Mouse (Mus musculus) gastrocnemius, adult 2 months (tissue): ENCODE measurements around the gene Hist1h4k. TPM values are rescaled to one million over a fixed set of nuclear protein-coding genes. Genes with fewer than 3 reads are reported as not detected.
"Not testable (repeated sequence)": the region's sequence is repeated elsewhere in the genome, so short reads cannot be mapped to it uniquely, and the experiment has no call there.

Source experiments
- DNase-seq: peaks from one replicate; pipeline ENCODE4 v3.0.0; 2022
- H3K27ac ChIP-seq: fragments of 200-600 bp; 2 replicates; pipeline ENCODE4 v1.8.1; 2022; ENCODE audit warnings: mild to moderate bottlenecking
- H3K4me3 ChIP-seq: fragments of 200-600 bp; 2 replicates; pipeline ENCODE4 v1.8.1; 2022; ENCODE audit warnings: mild to moderate bottlenecking, moderate library complexity
- CTCF ChIP-seq: fragments of 200-600 bp; IDR thresholded peaks from 2 replicates; pipeline ENCODE4 v1.8.1; 2022; ENCODE audit warnings: antibody characterized with exemption, mild to moderate bottlenecking, moderate library complexity
- intact Hi-C: fragments of 180-260 bp; cut with DNase I; formaldehyde crosslinking; loops from one replicate; pipeline ENCODE4 v1.15.1; 2025
- total RNA-seq, 2 experiments: library from RNA; stranded (reverse); gene quantifications; 2 replicates each; pipeline ENCODE4 v1.2.3; 2021

The Hist1h4k gene
- total RNA-seq, 2 experiments from 2014 or later: 12.0 to 12.2 TPM

- Histone ChIP-seq H3K27ac (peak within 1 kb of the TSS; percentile 81), H3K4me3 (peak within 1 kb of the TSS; percentile 76)
- intact Hi-C loops: loop anchor here (10.0 kb wide), 2 partner anchors 68 to 1652 kb away; partner anchors contain the start of genes Hist1h2ai, Hist1h2bl and Hist1h3h
- TF ChIP-seq CTCF: no peak
- DNase-seq: peak; percentile 41
These were observed 32.9 kb upstream of the Hist1h4k start, which contains the start of gene Hist1h3i for GRCm38 (mm10) chr13:21783255-21783617. Gene Hist1h3i, minus strand, starts transcription at chr13:21783370.

- Histone ChIP-seq H3K27ac (peak overlapping the region; percentile 81), H3K4me3 (peak overlapping the region; percentile 76)
- intact Hi-C loops: loop anchor here (10.0 kb wide), 2 partner anchors 68 to 1652 kb away; partner anchors contain the start of genes Hist1h2ai, Hist1h2bl and Hist1h3h
- not testable (repeated sequence) for DNase-seq
These were observed 32.3 kb upstream of the Hist1h4k start for GRCm38 (mm10) chr13:21782361-21783254.

- intact Hi-C loops: loop anchor here (10.0 kb wide), 2 partner anchors 67 to 1653 kb away; partner anchors contain the start of genes Hist1h2ai, Hist1h2bl and Hist1h3h
- DNase-seq: no peak
- no peak overlapping the region for H3K27ac ChIP-seq
- no peak for TF ChIP-seq CTCF
- H3K4me3 ChIP-seq: no peak overlapping the region
These were observed 31.3 kb upstream of the Hist1h4k start for GRCm38 (mm10) chr13:21781639-21782038.

- intact Hi-C loops: loop anchor here (10.0 kb wide), 2 partner anchors 66 to 1654 kb away; partner anchors contain the start of genes Hist1h2ai, Hist1h2bl and Hist1h3h
- Histone ChIP-seq H3K4me3 (peak overlapping the region; percentile 76), H3K27ac (no peak overlapping the region; the same call in 1 of the 2 replicates)
- DNase-seq: no peak
- TF ChIP-seq CTCF: no peak
These were observed 30.8 kb upstream of the Hist1h4k start for GRCm38 (mm10) chr13:21781021-21781555.

GRCm38 (mm10) chr13:21779767-21780731 is 29.7 kb upstream of the Hist1h4k start, which contains the start of gene Hist1h1b:
Gene Hist1h1b, minus strand, starts transcription at chr13:21780625.
- Histone ChIP-seq H3K27ac (peak within 1 kb of the TSS; percentile 91), H3K4me3 (peak within 1 kb of the TSS; percentile 76)
- DNase-seq: peak; percentile 54
- intact Hi-C loops: loop anchor here (5.0 to 10.0 kb wide), 3 partner anchors 65 to 1655 kb away; partner anchors contain the start of genes Hist1h2ag, Hist1h2ai, Hist1h2bj and Hist1h2bl
- TF ChIP-seq CTCF: no peak

GRCm38 (mm10) chr13:21778814-21779766 is 28.8 kb upstream of the Hist1h4k start:
- H3K27ac ChIP-seq: peak overlapping the region; percentile 91
- intact Hi-C loops: loop anchor here (5.0 kb wide), 1 partner anchor 263 kb away; the partner anchor contains the start of genes Hist1h2ag, Hist1h2bj and Hist1h4i
- TF ChIP-seq CTCF: no peak

GRCm38 (mm10) chr13:21755707-21756106 is 5.4 kb upstream of the Hist1h4k start:
- intact Hi-C loops: no loop called here
- Histone ChIP-seq H3K4me3 (no peak overlapping the region), H3K27ac (no peak overlapping the region)
- no peak for TF ChIP-seq CTCF
- no peak for DNase-seq

More at GRCm38 (mm10) chr13:21778814-21779766, 28.8 kb upstream of the Hist1h4k start:
- H3K4me3 ChIP-seq: peak overlapping the region; percentile 76
- DNase-seq: peak; percentile 74

- H3K27ac ChIP-seq: peak overlapping the region; percentile 35; the same call in 1 of the 2 replicates
- DNase-seq: not testable (repeated sequence)
- H3K4me3 ChIP-seq: peak overlapping the region; percentile 77
- intact Hi-C loops: loop anchor here (5.0 kb wide), 1 partner anchor 37 kb away; the partner anchor contains the start of genes Hist1h2ai, Hist1h2bl and Hist1h3h
These were observed 4.1 kb upstream of the Hist1h4k start for GRCm38 (mm10) chr13:21754294-21755001.

- intact Hi-C loops: loop anchor here (5.0 kb wide), 1 partner anchor 36 kb away; the partner anchor contains the start of genes Hist1h2ai, Hist1h2bl and Hist1h3h
- peak within 1 kb of the TSS; percentile 77 for H3K4me3 ChIP-seq
- H3K27ac ChIP-seq: peak within 1 kb of the TSS; percentile 85
- peak; percentile 16; the same call in 1 of the 2 replicates for TF ChIP-seq CTCF
- DNase-seq: peak; percentile 31
These were observed 3.4 kb upstream of the Hist1h4k start, which contains the start of the genes Hist1h2ak and Hist1h2bn for GRCm38 (mm10) chr13:21753524-21754285. Gene Hist1h2ak, minus strand, starts transcription at chr13:21753827. Gene Hist1h2bn, plus strand, starts transcription at chr13:21754123.
